Mouse (Mus musculus): Measurements from ENCODE around the gene Baz2b. TPM values are rescaled to one million over a fixed set of nuclear protein-coding genes. Genes with fewer than 3 reads are reported as not detected.

Gene Baz2b
- polyA plus RNA-seq, 1 experiment from 2014 or later: 71.0 TPM

GRCm38 (mm10) chr2:59970511-59970910 lies 239.1 kb downstream of the Baz2b start:
- no peak for DNase-seq (ENCODE audit: low spot score)

DNA sequence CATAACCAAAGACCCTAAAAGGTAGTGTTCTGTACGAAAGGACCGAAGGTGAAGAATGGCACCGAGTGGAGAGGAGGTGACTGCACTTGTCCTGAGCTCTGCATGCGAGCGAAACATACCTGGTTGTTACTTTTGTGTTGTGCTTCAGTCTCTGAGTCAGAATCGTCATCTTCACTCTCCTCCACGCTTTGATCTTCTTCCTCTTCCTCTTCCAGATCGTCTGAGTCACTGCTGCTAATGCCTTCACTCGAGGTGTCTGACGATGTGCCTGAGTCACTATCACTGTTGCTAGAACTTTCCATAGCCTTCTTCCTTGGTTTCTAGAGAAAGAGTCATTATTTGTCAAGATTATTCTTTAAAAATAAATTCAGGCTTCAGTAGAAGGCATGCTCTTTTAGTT lies 240.5 kb downstream of the Baz2b start:
- no peak for DNase-seq (ENCODE audit: low spot score)
- H3K4me1 ChIP-seq (ENCODE audit: control insufficient read depth, insufficient read depth, low read length): no peaks in the 10 kb centered on the region
- no peak overlapping the region for H3K4me2 ChIP-seq (ENCODE audit: low read depth)
- H3K36me3 ChIP-seq (ENCODE audit: control insufficient read depth, insufficient read depth, low read length): peaks cover 2% of the 10 kb centered on the region; the same call in 1 of the 2 replicates
- H3K27me3 ChIP-seq (ENCODE audit: control insufficient read depth, insufficient read depth, low read length): no peaks in the 10 kb centered on the region
- ATAC-seq (ENCODE audit: insufficient read depth, low FRiP score, low TSS enrichment): no peak
- H3K27ac ChIP-seq (ENCODE audit: low read depth, low read length): no peak overlapping the region
- H3K9me3 ChIP-seq (ENCODE audit: control insufficient read depth, low read length): no peaks in the 10 kb centered on the region
- no peak overlapping the region for H3K9ac ChIP-seq (ENCODE audit: low read length)
- no peak overlapping the region for H3K4me3 ChIP-seq (ENCODE audit: low read depth, low read length)
- WGBS: 94% methylated on average over 10 of the region's 10 CpGs

More at GRCm38 (mm10) chr2:59970511-59970910, 239.1 kb downstream of the Baz2b start:
- Histone ChIP-seq H3K4me3 (ENCODE audit: low read depth, low read length) (no peak overlapping the region), H3K9ac (ENCODE audit: low read length) (no peak overlapping the region), H3K36me3 (ENCODE audit: control insufficient read depth, insufficient read depth, low read length) (peaks cover 2% of the 10 kb centered on the region; the same call in 1 of the 2 replicates), H3K4me2 (ENCODE audit: low read depth) (no peak overlapping the region), H3K27ac (ENCODE audit: low read depth, low read length) (no peak overlapping the region), H3K4me1 (ENCODE audit: control insufficient read depth, insufficient read depth, low read length) (no peaks in the 10 kb centered on the region), H3K9me3 (ENCODE audit: control insufficient read depth, low read length) (no peaks in the 10 kb centered on the region), H3K27me3 (ENCODE audit: control insufficient read depth, insufficient read depth, low read length) (no peaks in the 10 kb centered on the region)
- 83% methylated on average over 9 of the region's 9 CpGs for WGBS
- no peak for ATAC-seq (ENCODE audit: insufficient read depth, low FRiP score, low TSS enrichment)

- WGBS: 90% methylated on average over 7 of the region's 7 CpGs
Measured at GRCm38 (mm10) chr2:59968593-59968992, 241.0 kb downstream of the Baz2b start.

DNA sequence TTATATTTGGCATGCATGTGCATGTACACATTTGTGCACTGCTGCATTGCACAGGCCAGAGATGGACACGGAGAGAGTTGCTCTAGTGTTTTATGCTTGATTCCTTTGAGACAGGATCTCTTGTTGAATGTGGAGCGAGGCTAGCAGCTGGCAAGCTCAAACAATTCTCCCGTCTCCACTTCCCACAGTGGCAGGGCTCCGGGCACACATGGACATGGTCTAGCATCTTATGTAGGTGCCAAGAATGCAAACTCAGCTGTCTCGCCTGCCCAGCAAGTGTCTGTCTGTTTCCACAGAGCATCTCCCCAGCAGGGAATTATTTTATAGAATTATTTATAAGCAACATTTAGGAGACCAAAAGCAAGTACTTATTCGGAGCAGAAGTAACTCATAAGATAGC lies 243.2 kb downstream of the Baz2b start:
- Histone ChIP-seq H3K27me3 (ENCODE audit: control insufficient read depth, insufficient read depth, low read length) (no peaks in the 10 kb centered on the region), H3K9ac (ENCODE audit: low read length) (no peak overlapping the region), H3K36me3 (ENCODE audit: control insufficient read depth, insufficient read depth, low read length) (peaks cover 2% of the 10 kb centered on the region; the same call in 1 of the 2 replicates), H3K27ac (ENCODE audit: low read depth, low read length) (no peak overlapping the region), H3K4me2 (ENCODE audit: low read depth) (no peak overlapping the region), H3K4me1 (ENCODE audit: control insufficient read depth, insufficient read depth, low read length) (no peaks in the 10 kb centered on the region), H3K4me3 (ENCODE audit: low read depth, low read length) (no peak overlapping the region), H3K9me3 (ENCODE audit: control insufficient read depth, low read length) (no peaks in the 10 kb centered on the region)
- DNase-seq (ENCODE audit: low spot score) (no peak), ATAC-seq (ENCODE audit: insufficient read depth, low FRiP score, low TSS enrichment) (no peak)
- WGBS: 90% methylated on average over 6 of the region's 6 CpGs

More at GRCm38 (mm10) chr2:59968593-59968992, 241.0 kb downstream of the Baz2b start:
- ATAC-seq (ENCODE audit: insufficient read depth, low FRiP score, low TSS enrichment) (no peak), DNase-seq (ENCODE audit: low spot score) (no peak)
- no peak overlapping the region for H3K4me2 ChIP-seq (ENCODE audit: low read depth)
- H3K27me3 ChIP-seq (ENCODE audit: control insufficient read depth, insufficient read depth, low read length): no peaks in the 10 kb centered on the region
- no peak overlapping the region for H3K9ac ChIP-seq (ENCODE audit: low read length)
- H3K9me3 ChIP-seq (ENCODE audit: control insufficient read depth, low read length): no peaks in the 10 kb centered on the region
- H3K4me1 ChIP-seq (ENCODE audit: control insufficient read depth, insufficient read depth, low read length): no peaks in the 10 kb centered on the region
- H3K36me3 ChIP-seq (ENCODE audit: control insufficient read depth, insufficient read depth, low read length): peaks cover 2% of the 10 kb centered on the region; the same call in 1 of the 2 replicates
- H3K4me3 ChIP-seq (ENCODE audit: low read depth, low read length): no peak overlapping the region
- H3K27ac ChIP-seq (ENCODE audit: low read depth, low read length): no peak overlapping the region

DNA sequence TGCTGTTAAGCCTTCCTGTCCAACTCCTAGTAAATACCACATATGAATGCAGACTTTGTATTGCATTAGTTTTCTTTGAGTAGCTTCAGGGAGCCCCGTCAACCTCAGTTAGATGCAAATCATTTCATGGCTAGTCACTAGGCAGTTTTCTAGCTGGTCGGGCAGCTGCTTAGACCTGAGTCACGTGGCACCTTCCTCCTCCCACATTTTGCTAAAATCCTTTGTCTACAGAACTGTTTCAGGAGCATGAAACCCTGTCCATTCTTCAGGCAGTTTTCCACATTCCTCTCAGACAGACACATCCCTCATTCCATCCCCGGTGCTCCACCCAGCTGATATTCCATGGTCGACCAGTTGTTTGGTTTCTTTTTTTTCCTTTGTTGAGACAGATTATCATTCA lies 246.6 kb downstream of the Baz2b start:
- H3K36me3 ChIP-seq (ENCODE audit: control insufficient read depth, insufficient read depth, low read length): peaks cover 6% of the 10 kb centered on the region
- H3K4me3 ChIP-seq (ENCODE audit: low read depth, low read length): no peak overlapping the region
- H3K9ac ChIP-seq (ENCODE audit: low read length): no peak overlapping the region
- no peaks in the 10 kb centered on the region for H3K9me3 ChIP-seq (ENCODE audit: control insufficient read depth, low read length)
- no peaks in the 10 kb centered on the region for H3K27me3 ChIP-seq (ENCODE audit: control insufficient read depth, insufficient read depth, low read length)
- no peak overlapping the region for H3K27ac ChIP-seq (ENCODE audit: low read depth, low read length)
- no peaks in the 10 kb centered on the region for H3K4me1 ChIP-seq (ENCODE audit: control insufficient read depth, insufficient read depth, low read length)
- no peak overlapping the region for H3K4me2 ChIP-seq (ENCODE audit: low read depth)
- ATAC-seq (ENCODE audit: insufficient read depth, low FRiP score, low TSS enrichment): no peak
- WGBS: 56% methylated on average over 5 of the region's 5 CpGs
- no peak for DNase-seq (ENCODE audit: low spot score)

GRCm38 (mm10) chr2:59962579-59962978 lies 247.1 kb downstream of the Baz2b start:
- H3K9ac ChIP-seq (ENCODE audit: low read length): no peak overlapping the region
- no peaks in the 10 kb centered on the region for H3K4me1 ChIP-seq (ENCODE audit: control insufficient read depth, insufficient read depth, low read length)
- H3K4me2 ChIP-seq (ENCODE audit: low read depth): no peak overlapping the region
- H3K9me3 ChIP-seq (ENCODE audit: control insufficient read depth, low read length): no peaks in the 10 kb centered on the region
- ATAC-seq (ENCODE audit: insufficient read depth, low FRiP score, low TSS enrichment) (no peak), DNase-seq (ENCODE audit: low spot score) (no peak)
- H3K27me3 ChIP-seq (ENCODE audit: control insufficient read depth, insufficient read depth, low read length): no peaks in the 10 kb centered on the region
- peaks cover 6% of the 10 kb centered on the region for H3K36me3 ChIP-seq (ENCODE audit: control insufficient read depth, insufficient read depth, low read length)
- WGBS: 80% methylated on average over 4 of the region's 4 CpGs
- H3K27ac ChIP-seq (ENCODE audit: low read depth, low read length): no peak overlapping the region
- H3K4me3 ChIP-seq (ENCODE audit: low read depth, low read length): no peak overlapping the region

DNA sequence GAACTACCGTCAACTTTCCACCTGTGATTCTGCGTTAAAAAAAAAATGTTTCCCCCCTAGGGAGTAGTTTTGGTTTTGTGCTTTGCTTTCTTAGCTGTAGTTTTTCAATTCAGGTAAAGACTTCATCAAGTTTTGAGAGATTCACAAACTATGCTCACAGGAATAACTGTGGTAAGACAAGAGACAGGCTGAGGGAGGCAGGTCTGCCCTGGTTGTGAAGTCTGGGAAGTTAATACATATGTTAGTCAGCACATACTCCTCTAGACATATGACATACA lies 249.2 kb downstream of the Baz2b start:
- H3K4me1 ChIP-seq (ENCODE audit: control insufficient read depth, insufficient read depth, low read length): no peaks in the 10 kb centered on the region
- H3K9me3 ChIP-seq (ENCODE audit: control insufficient read depth, low read length): no peaks in the 10 kb centered on the region
- DNase-seq (ENCODE audit: low spot score) (no peak), ATAC-seq (ENCODE audit: insufficient read depth, low FRiP score, low TSS enrichment) (no peak)
- H3K36me3 ChIP-seq (ENCODE audit: control insufficient read depth, insufficient read depth, low read length): peaks cover 4% of the 10 kb centered on the region; the same call in 1 of the 2 replicates
- H3K27me3 ChIP-seq (ENCODE audit: control insufficient read depth, insufficient read depth, low read length): no peaks in the 10 kb centered on the region
- no peak overlapping the region for H3K9ac ChIP-seq (ENCODE audit: low read length)
- H3K4me2 ChIP-seq (ENCODE audit: low read depth): no peak overlapping the region
- no peak overlapping the region for H3K4me3 ChIP-seq (ENCODE audit: low read depth, low read length)
- no peak overlapping the region for H3K27ac ChIP-seq (ENCODE audit: low read depth, low read length)
- WGBS: 92% methylated on average over 2 of the region's 2 CpGs

- Histone ChIP-seq H3K27ac (ENCODE audit: low read depth, low read length) (no peak overlapping the region), H3K9me3 (ENCODE audit: control insufficient read depth, low read length) (no peaks in the 10 kb centered on the region), H3K9ac (ENCODE audit: low read length) (no peak overlapping the region), H3K27me3 (ENCODE audit: control insufficient read depth, insufficient read depth, low read length) (no peaks in the 10 kb centered on the region), H3K4me2 (ENCODE audit: low read depth) (no peak overlapping the region), H3K4me3 (ENCODE audit: low read depth, low read length) (no peak overlapping the region), H3K4me1 (ENCODE audit: control insufficient read depth, insufficient read depth, low read length) (no peaks in the 10 kb centered on the region), H3K36me3 (ENCODE audit: control insufficient read depth, insufficient read depth, low read length) (peaks cover 4% of the 10 kb centered on the region; the same call in 1 of the 2 replicates)
- ATAC-seq (ENCODE audit: insufficient read depth, low FRiP score, low TSS enrichment) (no peak), DNase-seq (ENCODE audit: low spot score) (no peak)
- WGBS: 92% methylated on average over 14 of the region's 14 CpGs
Measured at GRCm38 (mm10) chr2:59959668-59960494, 249.8 kb downstream of the Baz2b start.

- Histone ChIP-seq H3K27me3 (ENCODE audit: control insufficient read depth, insufficient read depth, low read length) (no peaks in the 10 kb centered on the region), H3K4me2 (ENCODE audit: low read depth) (no peak overlapping the region), H3K36me3 (ENCODE audit: control insufficient read depth, insufficient read depth, low read length) (peaks cover 4% of the 10 kb centered on the region; the same call in 1 of the 2 replicates), H3K9me3 (ENCODE audit: control insufficient read depth, low read length) (no peaks in the 10 kb centered on the region), H3K9ac (ENCODE audit: low read length) (no peak overlapping the region), H3K4me3 (ENCODE audit: low read depth, low read length) (no peak overlapping the region), H3K27ac (ENCODE audit: low read depth, low read length) (no peak overlapping the region), H3K4me1 (ENCODE audit: control insufficient read depth, insufficient read depth, low read length) (no peaks in the 10 kb centered on the region)
- 87% methylated on average over 6 of the region's 6 CpGs for WGBS
- no peak for ATAC-seq (ENCODE audit: insufficient read depth, low FRiP score, low TSS enrichment)
- no peak for DNase-seq (ENCODE audit: low spot score)
Measured at GRCm38 (mm10) chr2:59958543-59958942, 251.1 kb downstream of the Baz2b start.

Data from neural tube, embryonic 11.5 days (tissue).